Mouse (Mus musculus) ES-Bruce4 (cell line): Measurements from ENCODE around the gene Arhgap31. TPM values are rescaled to one million over a fixed set of nuclear protein-coding genes. Genes with fewer than 3 reads are reported as not detected.

Experiments used
- H3K27ac ChIP-seq: 2 replicates; pipeline ENCODE4 v1.5.1; 2012; ENCODE audit warnings: low read length, inconsistent platforms; ENCODE audit not compliant: insufficient read depth
- H3K27me3 ChIP-seq: 2 replicates; pipeline ENCODE4 v1.6.1; 2012; ENCODE audit warnings: mild to moderate bottlenecking, low read length, inconsistent platforms; ENCODE audit not compliant: control insufficient read depth, poor library complexity, insufficient read depth, severe bottlenecking
- H3K36me3 ChIP-seq: 2 replicates; pipeline ENCODE4 v1.6.1; 2012; ENCODE audit warnings: inconsistent platforms, mild to moderate bottlenecking, low read length, moderate library complexity; ENCODE audit not compliant: control insufficient read depth, poor library complexity, insufficient read depth, severe bottlenecking
- H3K4me1 ChIP-seq: one replicate; pipeline ENCODE4 v1.8.1; 2011; ENCODE audit warnings: low read length; ENCODE audit not compliant: control insufficient read depth, insufficient read depth
- H3K4me3 ChIP-seq: 2 replicates; pipeline ENCODE4 v1.5.1; 2011; ENCODE audit warnings: low read depth, mild to moderate bottlenecking, low read length
- H3K9ac ChIP-seq: 2 replicates; pipeline ENCODE4 v1.6.1; 2012; ENCODE audit warnings: low read depth, mild to moderate bottlenecking, inconsistent platforms; ENCODE audit not compliant: poor library complexity, severe bottlenecking
- H3K9me3 ChIP-seq: replicated peaks from 2 replicates; pipeline ENCODE4 v1.6.1; 2012; ENCODE audit warnings: mild to moderate bottlenecking, low read length, inconsistent platforms; ENCODE audit not compliant: control insufficient read depth, poor library complexity, insufficient read depth, severe bottlenecking
- CTCF ChIP-seq: IDR thresholded peaks from one replicate; pipeline ENCODE4 v1.8.1; 2011; ENCODE audit warnings: low read depth, low read length
- EP300 ChIP-seq: IDR thresholded peaks from 2 replicates; pipeline ENCODE4 v1.6.1; 2011; ENCODE audit warnings: low read depth, low read length; ENCODE audit not compliant: insufficient read depth
- POLR2A ChIP-seq: IDR thresholded peaks from one replicate; pipeline ENCODE4 v1.8.1; 2011; ENCODE audit warnings: low read length; ENCODE audit not compliant: insufficient read depth
- polyA plus RNA-seq: library from polyadenylated mRNA; stranded (reverse); fragments of >200 nt; gene quantifications from 2 replicates; pipeline ENCODE4 v1.2.4, GENCODE M21; 2011; ENCODE audit warnings: low read depth; ENCODE audit not compliant: missing spikeins, insufficient read depth, insufficient read length

Gene Arhgap31
- 0.94 and 1.3 TPM in 2 replicates for polyA plus RNA-seq

- Histone ChIP-seq H3K27ac (no peak within 1 kb of the TSS), H3K4me3 (peak within 1 kb of the TSS; percentile 79), H3K9me3 (no peaks in the 10 kb centered on the region), H3K27me3 (no peaks in the 10 kb centered on the region; the same call in 1 of the 2 replicates), H3K4me1 (peaks cover 1% of the 10 kb centered on the region), H3K9ac (peak within 1 kb of the TSS; percentile 65), H3K36me3 (no peaks in the 10 kb centered on the region)
- TF ChIP-seq POLR2A (no peak), EP300 (no peak), CTCF (no peak)
Observed at GRCm38 (mm10) chr16:38712581-38713403, at the start of gene Arhgap31. Arhgap31 (minus strand) TSS chr16:38713274.

- TF ChIP-seq CTCF (no peak), EP300 (no peak), POLR2A (no peak)
- Histone ChIP-seq H3K27ac (no peak overlapping the region), H3K4me1 (peaks cover 2% of the 10 kb centered on the region), H3K9ac (no peak overlapping the region), H3K27me3 (no peaks in the 10 kb centered on the region), H3K9me3 (no peaks in the 10 kb centered on the region), H3K4me3 (no peak overlapping the region), H3K36me3 (no peaks in the 10 kb centered on the region)
Observed at GRCm38 (mm10) chr16:38762401-38762800, 49.3 kb upstream of the Arhgap31 start.

GRCm38 (mm10) chr16:38761972-38762371, 48.9 kb upstream of the Arhgap31 start:
- no peaks in the 10 kb centered on the region for H3K9me3 ChIP-seq
- peaks cover 2% of the 10 kb centered on the region for H3K4me1 ChIP-seq
- H3K27ac ChIP-seq, result no peak overlapping the region
- H3K9ac ChIP-seq, result no peak overlapping the region
- H3K36me3 ChIP-seq, result no peaks in the 10 kb centered on the region
- H3K4me3 ChIP-seq, result no peak overlapping the region
- H3K27me3 ChIP-seq, result no peaks in the 10 kb centered on the region
- TF ChIP-seq EP300 (no peak), CTCF (no peak), POLR2A (no peak)

- H3K9ac ChIP-seq, result no peak overlapping the region
- no peaks in the 10 kb centered on the region for H3K27me3 ChIP-seq
- H3K36me3 ChIP-seq, result no peaks in the 10 kb centered on the region
- H3K4me1 ChIP-seq, result peaks cover 2% of the 10 kb centered on the region
- no peaks in the 10 kb centered on the region for H3K9me3 ChIP-seq
- H3K4me3 ChIP-seq, result no peak overlapping the region
- TF ChIP-seq POLR2A (no peak), EP300 (no peak), CTCF (no peak)
- no peak overlapping the region for H3K27ac ChIP-seq
Observed at GRCm38 (mm10) chr16:38760834-38761375, 47.8 kb upstream of the Arhgap31 start.

GRCm38 (mm10) chr16:38760239-38760638, 47.2 kb upstream of the Arhgap31 start:
- H3K9me3 ChIP-seq, result no peaks in the 10 kb centered on the region
- no peak overlapping the region for H3K9ac ChIP-seq
- H3K27ac ChIP-seq, result no peak overlapping the region
- peaks cover 2% of the 10 kb centered on the region for H3K4me1 ChIP-seq
- H3K36me3 ChIP-seq, result no peaks in the 10 kb centered on the region
- no peaks in the 10 kb centered on the region for H3K27me3 ChIP-seq
- TF ChIP-seq POLR2A (no peak), EP300 (no peak), CTCF (no peak)
- no peak overlapping the region for H3K4me3 ChIP-seq
